Mouse (Mus musculus) gastrocnemius, postnatal 36 days (tissue): ENCODE measurements around the gene Dlg3. TPM values are rescaled to one million over a fixed set of nuclear protein-coding genes. Genes with fewer than 3 reads are reported as not detected.

Source experiments
- DNase-seq, 2 experiments: peaks; one replicate each; pipeline ENCODE4 v3.0.0; 2022
- intact Hi-C: fragments of 180-260 bp; cut with DNase I; formaldehyde crosslinking; loops from one replicate; pipeline ENCODE4 v1.15.1; 2025
- total RNA-seq, 2 experiments: library from RNA; stranded (reverse); gene quantifications; 2 replicates each; pipeline ENCODE4 v1.2.3; 2021

Gene Dlg3
- total RNA-seq, 2 experiments from 2014 or later, result 1.2 to 1.8 TPM

GRCm38 (mm10) chrX:100796041-100796740, 28.7 kb downstream of the Dlg3 start:
- intact Hi-C loops, result no loop called here
- DNase-seq, result no peak

- intact Hi-C loops, result no loop called here
- no peak for DNase-seq
Observed at GRCm38 (mm10) chrX:100796741-100797090, 29.2 kb downstream of the Dlg3 start.

GRCm38 (mm10) chrX:100797370-100797769, 29.8 kb downstream of the Dlg3 start:
- intact Hi-C loops, result no loop called here
- no peak for DNase-seq

- intact Hi-C loops, result no loop called here
- no peak for DNase-seq
Observed at GRCm38 (mm10) chrX:100797851-100798527, 30.5 kb downstream of the Dlg3 start.

- intact Hi-C loops, result no loop called here
- DNase-seq, result no peak
Observed at GRCm38 (mm10) chrX:100800643-100801042, 33.1 kb downstream of the Dlg3 start.

GRCm38 (mm10) chrX:100802034-100802433, 34.5 kb downstream of the Dlg3 start:
- intact Hi-C loops, result no loop called here
- no peak for DNase-seq

GRCm38 (mm10) chrX:100811129-100811528, 43.6 kb downstream of the Dlg3 start:
- no peak for DNase-seq
- intact Hi-C loops, result no loop called here

- intact Hi-C loops, result no loop called here
Observed at GRCm38 (mm10) chrX:100814139-100814538, 46.6 kb downstream of the Dlg3 start.

GRCm38 (mm10) chrX:100815766-100816165, 48.2 kb downstream of the Dlg3 start:
- intact Hi-C loops, result no loop called here
- no peak for DNase-seq

More at GRCm38 (mm10) chrX:100814139-100814538, 46.6 kb downstream of the Dlg3 start:
- no peak for DNase-seq

GRCm38 (mm10) chrX:100818681-100819080, 51.2 kb downstream of the Dlg3 start:
- no peak for DNase-seq
- intact Hi-C loops, result no loop called here

GRCm38 (mm10) chrX:100821149-100821548, 53.6 kb downstream of the Dlg3 start:
- no peak for DNase-seq
- intact Hi-C loops, result no loop called here

GRCm38 (mm10) chrX:100825557-100825956, 58.0 kb downstream of the Dlg3 start:
- DNase-seq, result no peak
- intact Hi-C loops, result no loop called here

- intact Hi-C loops, result no loop called here
- no peak for DNase-seq
Observed at GRCm38 (mm10) chrX:100832806-100833205, 65.3 kb downstream of the Dlg3 start.

- intact Hi-C loops, result no loop called here
- no peak for DNase-seq
Observed at GRCm38 (mm10) chrX:100839211-100839610, 71.7 kb downstream of the Dlg3 start.

Other genes with a start within 250 kb of the Dlg3 start
- under 1 TPM; 0.12 to 0.23 TPM for gene Dgat2l6, start 242.9 kb upstream of the Dlg3 start, total RNA-seq
- gene Awat1, start 195.5 kb upstream of the Dlg3 start, total RNA-seq, result not detected
- gene P2ry4, start 172.9 kb upstream of the Dlg3 start, total RNA-seq, result not detected
- gene Arr3, start 162.2 kb upstream of the Dlg3 start, total RNA-seq, result not detected
- under 1 TPM; 0.25 to 0.66 TPM for gene Kif4, start 142.0 kb upstream of the Dlg3 start, total RNA-seq
- gene Pdzd11, start 141.2 kb upstream of the Dlg3 start, total RNA-seq, result 10 to 100 TPM; 13.8 to 14.2 TPM
- not detected for gene Gdpd2, start 37.8 kb upstream of the Dlg3 start, total RNA-seq